9 mouse cellular contexts compared by ENCODE assay signal in genomic region chr13:105291816-105292215, GRCm38 (mm10). TPM values are rescaled to one million over a fixed set of nuclear protein-coding genes. Genes with fewer than 3 reads are reported as not detected.
A peak's percentile ranks its signal among the peaks of the same experiment; 100 is the strongest.
DNase-seq lines count a peak whose midpoint lies in the region; ATAC-seq lines count a peak whose summit lies in the region.
"Had no signal": no experiment of that assay in that cellular context is flagged by ENCODE, and none has a peak within 500 bp of the region (broad histone marks: within the 10 kb centered on the region; RNA-seq: fewer than 3 reads in every experiment).

No protein-coding gene starts in this region.

- H3K27me3 ChIP-seq in forebrain, embryonic 16.5 days (replicated peaks; ENCODE audit: control insufficient read depth, insufficient read depth, low read length), result no peaks in the 10 kb centered on the region
- H3K27me3 ChIP-seq in hindbrain, embryonic 14.5 days (ENCODE audit: control insufficient read depth, insufficient read depth, low read length), result no peaks in the 10 kb centered on the region
- H3K27me3 ChIP-seq in megakaryocyte, embryonic 14.5 days (replicated peaks), result no peaks in the 10 kb centered on the region
- no peaks in the 10 kb centered on the region for H3K27me3 ChIP-seq in stomach, embryonic 15.5 days (replicated peaks)

- peak overlapping the region; percentile 68 for H3K27ac ChIP-seq in forebrain, embryonic 16.5 days (ENCODE audit: low read length)
- H3K27ac ChIP-seq in hindbrain, embryonic 14.5 days, result no peak overlapping the region
- no peak overlapping the region for H3K27ac ChIP-seq in stomach, embryonic 15.5 days

- H3K4me2 ChIP-seq in forebrain, embryonic 16.5 days (ENCODE audit: low read length), result peak overlapping the region; percentile 40
- peak overlapping the region; percentile 36 for H3K4me2 ChIP-seq in hindbrain, embryonic 14.5 days (replicated peaks)
- H3K4me2 ChIP-seq in stomach, embryonic 15.5 days, result peak overlapping the region; percentile 19; the same call in 1 of the 2 replicates

- no peaks in the 10 kb centered on the region for H3K36me3 ChIP-seq in forebrain, embryonic 16.5 days (ENCODE audit: control insufficient read depth, insufficient read depth)
- peaks cover 6% of the 10 kb centered on the region for H3K36me3 ChIP-seq in hindbrain, embryonic 14.5 days (replicated peaks; ENCODE audit: control insufficient read depth, insufficient read depth)
- peaks cover 32% of the 10 kb centered on the region for H3K36me3 ChIP-seq in megakaryocyte, embryonic 14.5 days (replicated peaks; ENCODE audit: low read length)
- no peaks in the 10 kb centered on the region for H3K36me3 ChIP-seq in stomach, embryonic 15.5 days

- H3K9ac ChIP-seq in forebrain, embryonic 16.5 days (replicated peaks; ENCODE audit: low read depth, low read length), result peak overlapping the region; percentile 42
- H3K9ac ChIP-seq in hindbrain, embryonic 14.5 days, result no peak overlapping the region
- no peak overlapping the region for H3K9ac ChIP-seq in stomach, embryonic 15.5 days

- no peaks in the 10 kb centered on the region for H3K9me3 ChIP-seq in forebrain, embryonic 16.5 days (ENCODE audit: control insufficient read depth, low read length)
- no peaks in the 10 kb centered on the region for H3K9me3 ChIP-seq in hindbrain, embryonic 14.5 days (ENCODE audit: control insufficient read depth, low read length)
- H3K9me3 ChIP-seq in megakaryocyte, embryonic 14.5 days, result no peaks in the 10 kb centered on the region
- H3K9me3 ChIP-seq in stomach, embryonic 15.5 days, result no peaks in the 10 kb centered on the region

- peak overlapping the region; percentile 2; the same call in 1 of the 2 replicates for H3K4me3 ChIP-seq in forebrain, embryonic 16.5 days (replicated peaks; ENCODE audit: low read length)
- H3K4me3 ChIP-seq in hindbrain, embryonic 14.5 days (replicated peaks; ENCODE audit: low read length), result no peak overlapping the region
- peak overlapping the region; percentile 89 for H3K4me3 ChIP-seq in megakaryocyte, embryonic 14.5 days (replicated peaks)
- H3K4me3 ChIP-seq in stomach, embryonic 15.5 days (replicated peaks), result no peak overlapping the region
- H3K4me3 ChIP-seq: myocyte had no signal

- ATAC-seq in cerebellum, adult (ENCODE audit: insufficient number of reproducible peaks, low FRiP score, low TSS enrichment), result 0 out of 2 replicates have a peak, but pooled peaks have one; percentile 10
- ATAC-seq in forebrain, embryonic 16.5 days, result peak; percentile 62
- ATAC-seq in hindbrain, embryonic 14.5 days (ENCODE audit: low FRiP score), result peak; percentile 51
- no peak for ATAC-seq in stomach, embryonic 15.5 days (ENCODE audit: insufficient read depth, low FRiP score, low read depth)

- WGBS in forebrain, embryonic 16.5 days, result 5% methylated on average over 4 of the region's 4 CpGs
- 21% methylated on average over 4 of the region's 4 CpGs for WGBS in hindbrain, embryonic 14.5 days
- 22% methylated on average over 4 of the region's 4 CpGs for WGBS in stomach, embryonic 15.5 days

- H3K4me1 ChIP-seq in forebrain, embryonic 16.5 days (replicated peaks; ENCODE audit: control insufficient read depth, insufficient read depth, low read length), result peaks cover 20% of the 10 kb centered on the region
- peaks cover 19% of the 10 kb centered on the region; the same call in 1 of the 2 replicates for H3K4me1 ChIP-seq in hindbrain, embryonic 14.5 days (replicated peaks; ENCODE audit: control insufficient read depth, insufficient read depth, low read length)
- peaks cover 82% of the 10 kb centered on the region for H3K4me1 ChIP-seq in megakaryocyte, embryonic 14.5 days
- H3K4me1 ChIP-seq in stomach, embryonic 15.5 days, result peaks cover 11% of the 10 kb centered on the region

- no peak for DNase-seq in cerebellum, adult 8-10 months
- DNase-seq in adrenal gland, adult 8-10 months, result peak; percentile 32
- DNase-seq in hindbrain, embryonic 14.5 days (ENCODE audit: low spot score), result peak; percentile 64
- DNase-seq in left cerebral cortex, adult 11 months (ENCODE audit: low spot score), result peak; percentile 62

RNA-seq across cellular contexts. Expression of gene Rnf180, which starts 2.8 kb away (rescaled TPM):
- total RNA-seq in adrenal gland, adult 8-10 months (2022), result 10 to 100 TPM in 2 of 4 experiments, 1 to 10 TPM in 2; 4.7 to 15.5 (median 9.9) TPM
- 46.9 and 50.0 TPM in 2 replicates for polyA plus RNA-seq in forebrain, embryonic 16.5 days (2015; fragmentation: Nextera tagmentation; extraction: Ambion mirVana)
- polyA plus RNA-seq in hindbrain, embryonic 14.5 days (2014; fragmentation: Nextera tagmentation; extraction: Ambion mirVana), result 37.4 and 40.9 TPM in 2 replicates
- 2.7 and 7.8 TPM in 2 replicates for polyA plus RNA-seq in megakaryocyte, embryonic 14.5 days (2012; ENCODE audit: insufficient read depth, low replicate concordance)
- polyA plus RNA-seq in stomach, embryonic 15.5 days (2015; fragmentation: Nextera tagmentation; extraction: Ambion mirVana), result 2.9 and 3.4 TPM in 2 replicates
- polyA plus RNA-seq: myocyte had no signal

Comparison
In these comparisons a context has a peak if more than half of its experiments do, and no peak if none do; other contexts are left out.
1. H3K4me3 ChIP-seq: peak in forebrain, embryonic 16.5 days (single experiment) and megakaryocyte, embryonic 14.5 days (single experiment); none in hindbrain, embryonic 14.5 days (single experiment) and stomach, embryonic 15.5 days (single experiment).
2. Peak in every context shown above with its lines, with median percentiles within 50 percentile points of each other: H3K4me2 ChIP-seq.